Mouse (Mus musculus) testis, adult 2 months (tissue): Measurements from ENCODE around the gene Serinc3. TPM values are rescaled to one million over a fixed set of nuclear protein-coding genes. Genes with fewer than 3 reads are reported as not detected.
"Not testable (repeated sequence)": the region's sequence is repeated elsewhere in the genome, so short reads cannot be mapped to it uniquely, and the experiment has no call there.

Experiments
- H3K27ac ChIP-seq: fragments of 200-500 bp; 2 replicates; pipeline ENCODE4 v1.5.1; 2012; ENCODE audit warnings: low read depth, low read length; ENCODE audit not compliant: control insufficient read depth, insufficient read depth
- H3K27me3 ChIP-seq: fragments of 200-500 bp; 2 replicates; pipeline ENCODE4 v1.6.1; 2012; ENCODE audit warnings: mild to moderate bottlenecking, low read length, moderate library complexity; ENCODE audit not compliant: control insufficient read depth, insufficient read depth
- H3K36me3 ChIP-seq: fragments of 200-500 bp; 2 replicates; pipeline ENCODE4 v1.6.1; 2012; ENCODE audit warnings: mild to moderate bottlenecking, low read length; ENCODE audit not compliant: control insufficient read depth, insufficient read depth
- H3K4me1 ChIP-seq: fragments of 200-500 bp; 2 replicates; pipeline ENCODE4 v1.6.1; 2012; ENCODE audit warnings: low read length; ENCODE audit not compliant: control insufficient read depth, insufficient read depth
- H3K4me3 ChIP-seq: fragments of 200-500 bp; 2 replicates; pipeline ENCODE4 v1.5.1; 2012; ENCODE audit warnings: low read depth, mild to moderate bottlenecking, low read length, moderate library complexity, mixed read lengths; ENCODE audit not compliant: control insufficient read depth
- CTCF ChIP-seq: fragments of 200-500 bp; IDR thresholded peaks from 2 replicates; pipeline ENCODE4 v1.5.1; 2012; ENCODE audit warnings: low read depth, mild to moderate bottlenecking, inconsistent platforms, low read length, moderate library complexity; ENCODE audit not compliant: control insufficient read depth, insufficient read depth, insufficient replicate concordance
- POLR2A ChIP-seq: fragments of 200-500 bp; IDR thresholded peaks from 2 replicates; pipeline ENCODE4 v1.6.1; 2012; ENCODE audit warnings: low read depth, mild to moderate bottlenecking, inconsistent platforms, low read length, moderate library complexity; ENCODE audit not compliant: control insufficient read depth
- polyA plus RNA-seq: library from polyadenylated mRNA; depleted of rRNA; stranded (reverse); fragments of >200 nt; gene quantifications from 2 replicates; pipeline ENCODE4 v1.2.3, GENCODE M21; 2012

Serinc3 gene
- polyA plus RNA-seq, 1 experiment: 270 TPM

DNA sequence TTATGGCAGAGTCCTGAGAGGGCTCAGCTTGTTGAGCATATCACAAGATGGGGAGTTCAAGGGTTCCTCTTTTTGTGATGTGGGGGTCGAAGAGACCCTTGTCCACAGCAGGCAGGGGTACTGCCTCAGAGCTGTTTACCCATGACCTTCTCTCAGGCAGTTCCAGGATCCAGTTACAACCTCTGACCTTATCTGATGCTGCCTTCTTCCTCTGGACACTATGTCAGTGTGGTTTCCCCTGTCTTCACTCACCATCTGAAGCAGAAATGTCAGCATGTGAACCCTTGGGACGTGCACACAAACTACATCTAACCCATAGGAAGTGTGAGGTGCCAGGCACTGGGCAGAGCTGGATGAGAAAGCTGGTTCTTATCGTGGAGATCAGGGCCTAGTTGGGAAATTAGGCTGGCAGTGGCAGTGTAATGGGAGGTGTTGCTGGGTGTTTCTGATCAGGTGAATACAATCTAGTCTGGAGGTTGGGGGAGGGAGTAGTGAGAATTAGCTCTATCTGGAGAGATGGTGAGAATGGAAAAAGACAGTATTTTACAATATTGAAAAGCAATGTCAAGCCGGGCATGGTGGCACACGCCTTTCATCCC, 15.3 kb upstream of the Serinc3 start:
- Histone ChIP-seq H3K27ac (no peak overlapping the region), H3K36me3 (no peaks in the 10 kb centered on the region), H3K4me1 (peaks cover 6% of the 10 kb centered on the region), H3K27me3 (no peaks in the 10 kb centered on the region), H3K4me3 (peak overlapping the region; percentile 15)
- TF ChIP-seq POLR2A: no peak
- no peak for TF ChIP-seq CTCF

DNA sequence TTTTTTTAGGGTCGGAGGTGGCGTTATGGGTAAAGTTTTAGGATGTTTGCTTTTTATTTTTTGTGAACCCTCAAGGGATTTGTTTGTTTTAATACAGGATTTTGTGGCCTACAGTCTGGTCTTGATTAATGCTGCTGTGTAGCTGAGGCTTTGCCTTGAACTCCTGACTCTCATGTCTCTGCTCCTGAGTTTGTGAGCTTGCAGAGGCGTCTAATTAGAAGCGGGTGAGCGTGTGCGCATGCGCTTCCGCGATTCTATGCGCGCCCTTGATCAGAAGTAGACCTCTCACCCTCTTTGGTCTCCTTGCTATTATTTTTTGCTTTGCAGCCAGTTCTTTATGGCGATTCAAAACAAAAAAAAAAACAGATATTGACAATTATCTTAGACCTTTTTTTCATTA, 14.5 kb upstream of the Serinc3 start:
- peak overlapping the region; percentile 93 for H3K4me3 ChIP-seq

DNA sequence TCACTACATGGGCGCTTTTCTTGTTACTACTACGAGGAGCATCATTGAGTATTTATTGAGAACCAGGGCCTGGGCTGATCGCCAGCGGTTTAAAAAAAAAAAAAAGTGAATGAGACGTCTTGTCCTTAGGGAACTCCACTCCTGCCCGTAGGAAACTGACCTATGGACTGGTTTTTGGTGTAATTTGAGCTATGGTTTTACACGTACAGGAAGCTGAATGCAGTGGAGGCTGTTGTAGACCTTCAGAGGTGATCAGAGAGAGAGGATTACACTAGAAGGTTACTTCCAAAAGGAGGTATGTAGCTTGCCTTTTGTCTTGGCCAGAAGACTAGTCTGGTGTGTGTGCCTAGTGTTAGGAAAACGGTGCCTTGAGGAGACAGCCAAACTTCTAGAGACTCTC, 14.0 kb upstream of the Serinc3 start:
- H3K4me1 ChIP-seq: peaks cover 6% of the 10 kb centered on the region
- no peaks in the 10 kb centered on the region for H3K36me3 ChIP-seq
- peak overlapping the region; percentile 86 for H3K27ac ChIP-seq
- no peaks in the 10 kb centered on the region for H3K27me3 ChIP-seq
- TF ChIP-seq CTCF (no peak), POLR2A (no peak)
- peak overlapping the region; percentile 93 for H3K4me3 ChIP-seq

More for the DNA sequence above, 14.5 kb upstream of the Serinc3 start:
- Histone ChIP-seq H3K4me1 (peaks cover 6% of the 10 kb centered on the region), H3K36me3 (no peaks in the 10 kb centered on the region), H3K27me3 (no peaks in the 10 kb centered on the region), H3K27ac (peak overlapping the region; percentile 81)
- TF ChIP-seq POLR2A (no peak), CTCF (no peak)

DNA sequence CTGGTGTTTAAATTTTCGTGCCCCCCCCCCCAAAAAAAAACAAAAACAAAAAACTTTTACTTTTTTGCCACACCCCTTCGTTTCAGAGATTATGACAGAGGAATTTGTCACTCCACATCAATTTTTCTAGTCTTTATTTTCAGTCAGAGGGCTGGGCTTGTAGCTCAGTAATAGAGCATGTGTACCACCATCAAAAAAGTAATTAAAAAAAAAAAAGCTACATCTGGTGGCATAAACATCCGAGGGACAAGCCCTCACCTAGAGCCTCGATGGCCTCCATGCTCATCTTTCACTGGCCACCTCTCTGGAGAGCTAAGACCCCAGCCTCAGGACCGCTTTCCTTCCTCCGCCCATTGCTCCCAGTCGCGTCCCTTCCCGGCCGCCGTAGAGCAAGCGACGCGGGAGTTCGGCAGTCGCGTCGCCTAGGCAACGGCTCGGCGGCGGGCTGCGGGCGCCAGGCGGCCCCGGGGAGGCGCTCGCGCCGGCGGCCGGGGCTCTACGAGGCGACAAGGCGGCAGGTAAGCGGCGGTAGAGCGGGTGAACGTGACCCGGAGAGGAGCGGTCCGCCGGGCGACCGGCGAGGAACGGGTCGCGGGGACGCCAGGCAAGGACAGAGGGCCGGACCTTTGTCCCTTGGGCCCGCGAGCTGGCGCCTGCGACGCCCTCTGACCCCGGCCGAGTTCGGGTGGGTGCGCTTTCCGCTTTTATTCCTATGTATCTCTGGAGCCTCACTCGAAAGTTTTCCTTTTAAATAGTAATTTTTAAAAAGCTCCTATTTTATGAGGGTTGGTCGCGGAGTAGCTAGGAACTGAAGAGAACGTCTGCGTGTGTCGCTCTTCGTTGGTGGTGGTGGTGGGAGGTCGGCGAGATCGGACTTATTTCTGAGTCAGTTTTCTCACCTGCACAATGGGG, 13.3 kb upstream of the Serinc3 start, which contains the start of gene Pkig:
Pkig (plus strand) TSS at position 412 of the 912 bp plus-strand sequence.
- Histone ChIP-seq H3K4me3 (peak within 1 kb of the TSS; percentile 93), H3K36me3 (no peaks in the 10 kb centered on the region), H3K4me1 (peaks cover 6% of the 10 kb centered on the region), H3K27ac (peak within 1 kb of the TSS; percentile 86), H3K27me3 (no peaks in the 10 kb centered on the region)
- TF ChIP-seq CTCF (no peak), POLR2A (peak; percentile 52)

DNA sequence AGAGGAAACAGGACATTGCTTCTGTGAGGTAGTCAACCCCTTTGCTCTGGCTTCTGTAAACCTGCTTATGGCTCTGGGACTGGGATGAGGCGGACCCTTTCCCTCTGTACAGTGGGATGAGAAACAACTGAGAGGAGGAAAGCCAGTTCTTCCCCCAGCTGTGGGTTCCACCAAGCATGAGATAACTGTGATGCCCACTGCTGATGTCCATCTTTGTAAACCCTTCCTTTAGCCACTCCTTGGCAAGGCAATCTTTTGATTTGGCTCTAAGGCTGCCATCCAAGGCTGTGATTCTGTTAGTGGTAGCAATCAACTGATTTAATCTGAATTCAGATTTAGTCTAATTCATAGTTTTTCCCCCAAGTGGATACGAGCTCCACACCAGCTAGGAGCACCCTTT, 12.6 kb upstream of the Serinc3 start:
- no peak overlapping the region for H3K27ac ChIP-seq
- TF ChIP-seq CTCF: no peak
- TF ChIP-seq POLR2A: no peak
- H3K4me1 ChIP-seq: peaks cover 6% of the 10 kb centered on the region
- H3K27me3 ChIP-seq: no peaks in the 10 kb centered on the region
- H3K4me3 ChIP-seq: no peak overlapping the region
- H3K36me3 ChIP-seq: no peaks in the 10 kb centered on the region

- H3K4me1 ChIP-seq, H3K27ac ChIP-seq, H3K4me3 ChIP-seq: not testable (repeated sequence)
Measured at GRCm38 (mm10) chr2:163655699-163656098, 10.8 kb upstream of the Serinc3 start.

GRCm38 (mm10) chr2:163646461-163647080, 1.6 kb upstream of the Serinc3 start:
- Histone ChIP-seq H3K27me3 (no peaks in the 10 kb centered on the region), H3K4me3 (no peak overlapping the region)

More at GRCm38 (mm10) chr2:163655699-163656098, 10.8 kb upstream of the Serinc3 start:
- H3K27me3 ChIP-seq, H3K36me3 ChIP-seq: not testable (repeated sequence)

More at GRCm38 (mm10) chr2:163646461-163647080, 1.6 kb upstream of the Serinc3 start:
- Histone ChIP-seq H3K27ac (no peak overlapping the region), H3K36me3 (no peaks in the 10 kb centered on the region), H3K4me1 (peaks cover 14% of the 10 kb centered on the region)
- TF ChIP-seq POLR2A (no peak), CTCF (no peak)
